Mouse (Mus musculus) gastrocnemius, postnatal 4 days (tissue): ENCODE data around the gene Ncoa3. TPM values are rescaled to one million over a fixed set of nuclear protein-coding genes. Genes with fewer than 3 reads are reported as not detected.

Experiments used
- total RNA-seq, 2 experiments: library from RNA; stranded (reverse); gene quantifications; 2 replicates each; pipeline ENCODE4 v1.2.3; 2021

Gene Ncoa3
- total RNA-seq, 2 experiments from 2014 or later, result 17.2 to 21.9 TPM

Other genes starting within 250 kb of the Ncoa3 start
- 10 to 100 TPM; 39.0 to 39.6 TPM for gene Zmynd8, start 93.6 kb upstream of the Ncoa3 start, total RNA-seq
- 10 to 100 TPM; 66.2 to 68.9 TPM for gene Sulf2, start 163.0 kb downstream of the Ncoa3 start, total RNA-seq